Mouse (Mus musculus) kidney, embryonic 16.5 days (tissue): ENCODE results near the gene Ing4. TPM values are rescaled to one million over a fixed set of nuclear protein-coding genes. Genes with fewer than 3 reads are reported as not detected.
"Not testable (repeated sequence)": the region's sequence is repeated elsewhere in the genome, so short reads cannot be mapped to it uniquely, and the experiment has no call there.

Experiments
- ATAC-seq: fragments of 200-750 bp; cut with Nextera tagmentation; 2 replicates; pipeline ENCODE4 v1.8.0; 2017; ENCODE audit warnings: moderate TSS enrichment; ENCODE audit not compliant: low FRiP score, low TSS enrichment
- H3K27ac ChIP-seq: fragments of 300-500 bp; sonication (generic); 2 replicates; pipeline ENCODE4 v1.5.1; 2014; ENCODE audit warnings: low read length
- H3K27me3 ChIP-seq: fragments of 300-500 bp; sonication (generic); 2 replicates; pipeline ENCODE4 v1.6.1; 2014; ENCODE audit warnings: low read length, control low read depth, mixed read lengths; ENCODE audit not compliant: insufficient read depth
- H3K36me3 ChIP-seq: fragments of 300-500 bp; sonication (generic); 2 replicates; pipeline ENCODE4 v1.6.1; 2014; ENCODE audit warnings: low read length, control low read depth, mixed read lengths; ENCODE audit not compliant: insufficient read depth
- H3K4me1 ChIP-seq: fragments of 300-500 bp; sonication (generic); 2 replicates; pipeline ENCODE4 v1.6.1; 2014; ENCODE audit warnings: low read length, control low read depth, mixed read lengths; ENCODE audit not compliant: insufficient read depth
- H3K4me2 ChIP-seq: fragments of 300-500 bp; sonication (generic); replicated peaks from 2 replicates; pipeline ENCODE4 v1.6.1; 2014; ENCODE audit warnings: low read depth, low read length
- H3K4me3 ChIP-seq: fragments of 300-500 bp; sonication (generic); 2 replicates; pipeline ENCODE4 v1.5.1; 2014; ENCODE audit warnings: mild to moderate bottlenecking, low read length
- H3K9ac ChIP-seq: fragments of 300-500 bp; sonication (generic); replicated peaks from 2 replicates; pipeline ENCODE4 v1.6.1; 2014; ENCODE audit warnings: low read length
- H3K9me3 ChIP-seq: fragments of 300-500 bp; sonication (generic); 2 replicates; pipeline ENCODE4 v1.6.1; 2016; ENCODE audit warnings: low read length, control low read depth
- WGBS: fragments of 180-500 bp; shearing (Covaris S2); extraction: QIAGEN DNeasy Blood & Tissue Kit; methylation state at CpG from one replicate; pipeline ENCODE4 v1.1.7; 2014; 5-methylcytosine and 5-hydroxymethylcytosine counted together
- polyA plus RNA-seq: library from polyadenylated mRNA; unstranded; fragments of >200 nt; fragmentation: Nextera tagmentation; extraction: Ambion mirVana; gene quantifications from 2 replicates; pipeline ENCODE4 v1.2.1, GENCODE M21; 2015

Ing4 gene
- polyA plus RNA-seq, 1 experiment from 2014 or later = 152 TPM

DNA sequence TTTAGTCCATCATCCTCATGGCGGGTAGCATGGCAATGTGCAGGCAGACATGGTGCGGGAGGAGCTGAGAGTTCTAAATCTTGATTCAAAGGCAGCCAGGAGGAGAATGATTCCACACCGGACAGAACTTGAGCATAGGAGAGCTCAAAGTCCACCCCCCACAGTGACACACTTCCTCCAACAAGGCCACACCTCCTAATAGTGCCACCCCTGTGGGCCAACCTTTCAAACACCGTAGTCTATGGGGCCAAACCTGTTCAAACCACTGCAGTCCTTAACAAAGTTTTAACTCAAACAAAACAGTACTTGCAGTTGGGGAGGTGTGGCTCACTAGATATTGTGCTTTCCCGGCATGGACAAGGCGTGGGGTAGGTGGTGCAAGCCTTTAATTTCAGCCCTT lies 24.3 kb downstream of the Ing4 start:
- 0 out of 2 replicates have a peak, but pooled peaks cover 10% of the 10 kb centered on the region for H3K4me1 ChIP-seq
- H3K27me3 ChIP-seq = no peaks in the 10 kb centered on the region
- no peak for ATAC-seq
- H3K9ac ChIP-seq = no peak overlapping the region
- 80% methylated on average over 6 of the region's 6 CpGs for WGBS
- no peak overlapping the region for H3K27ac ChIP-seq
- no peaks in the 10 kb centered on the region for H3K9me3 ChIP-seq
- no peak overlapping the region for H3K4me3 ChIP-seq
- no peak overlapping the region for H3K4me2 ChIP-seq
- H3K36me3 ChIP-seq = no peaks in the 10 kb centered on the region

DNA sequence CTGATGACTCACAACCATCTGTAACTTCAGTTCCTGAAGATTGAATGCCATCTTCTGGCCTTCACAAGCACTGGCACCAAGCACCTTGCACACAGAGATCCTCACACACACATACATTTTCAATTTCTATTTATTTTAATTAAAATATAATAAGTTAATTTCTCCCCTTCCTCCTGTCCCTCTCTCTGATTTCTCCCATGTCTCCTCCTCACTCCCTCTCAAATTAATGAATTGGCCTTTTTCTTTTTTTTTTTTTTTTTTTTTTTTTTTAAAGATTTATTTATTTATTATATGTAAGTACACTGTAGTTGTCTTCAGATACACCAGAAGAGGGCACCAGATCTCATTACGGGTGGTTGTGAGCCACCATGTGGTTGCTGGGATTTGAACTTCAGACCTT lies 25.7 kb downstream of the Ing4 start:
- WGBS = no CpG with 5 or more reads among the region's 1 CpGs
- H3K4me1 ChIP-seq = 0 out of 2 replicates have a peak, but pooled peaks cover 10% of the 10 kb centered on the region
- not testable (repeated sequence) for H3K36me3 ChIP-seq, H3K4me2 ChIP-seq, ATAC-seq, H3K27ac ChIP-seq, H3K9me3 ChIP-seq, H3K9ac ChIP-seq, H3K27me3 ChIP-seq, H3K4me3 ChIP-seq

DNA sequence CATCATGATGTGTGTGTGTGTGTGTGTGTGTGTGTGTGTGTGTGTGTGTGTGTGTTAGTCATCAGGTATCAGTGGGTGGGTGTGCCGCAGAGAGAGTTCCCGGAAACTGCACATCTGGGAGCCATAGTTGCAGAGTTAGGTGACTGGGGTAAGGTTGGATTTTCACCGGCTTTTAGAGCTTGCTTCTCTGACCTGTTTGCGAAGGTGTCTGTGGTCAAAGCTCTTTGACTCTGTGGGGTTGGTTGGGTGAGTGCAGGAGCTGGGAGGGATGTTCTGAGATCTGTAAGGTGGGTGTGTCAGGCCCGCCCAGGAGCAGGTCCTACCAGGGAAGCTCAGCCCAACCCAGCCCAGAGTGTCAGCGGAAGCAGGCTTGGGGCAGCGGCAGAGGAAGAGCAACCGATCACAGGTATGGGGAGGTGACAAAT lies 28.0 kb downstream of the Ing4 start, which contains the start of gene Lpar5:
Lpar5 (plus strand) TSS at position 350 of the 425 bp plus-strand sequence.
- H3K4me1 ChIP-seq = 0 out of 2 replicates have a peak, but pooled peaks cover 4% of the 10 kb centered on the region
- H3K4me2 ChIP-seq = no peak within 1 kb of the TSS
- H3K27ac ChIP-seq = no peak within 1 kb of the TSS
- no peak within 1 kb of the TSS for H3K4me3 ChIP-seq
- H3K27me3 ChIP-seq = no peaks in the 10 kb centered on the region
- WGBS = 51% methylated on average over 8 of the region's 8 CpGs
- ATAC-seq = no peak
- no peak within 1 kb of the TSS for H3K9ac ChIP-seq
- no peaks in the 10 kb centered on the region for H3K9me3 ChIP-seq
- no peaks in the 10 kb centered on the region for H3K36me3 ChIP-seq

DNA sequence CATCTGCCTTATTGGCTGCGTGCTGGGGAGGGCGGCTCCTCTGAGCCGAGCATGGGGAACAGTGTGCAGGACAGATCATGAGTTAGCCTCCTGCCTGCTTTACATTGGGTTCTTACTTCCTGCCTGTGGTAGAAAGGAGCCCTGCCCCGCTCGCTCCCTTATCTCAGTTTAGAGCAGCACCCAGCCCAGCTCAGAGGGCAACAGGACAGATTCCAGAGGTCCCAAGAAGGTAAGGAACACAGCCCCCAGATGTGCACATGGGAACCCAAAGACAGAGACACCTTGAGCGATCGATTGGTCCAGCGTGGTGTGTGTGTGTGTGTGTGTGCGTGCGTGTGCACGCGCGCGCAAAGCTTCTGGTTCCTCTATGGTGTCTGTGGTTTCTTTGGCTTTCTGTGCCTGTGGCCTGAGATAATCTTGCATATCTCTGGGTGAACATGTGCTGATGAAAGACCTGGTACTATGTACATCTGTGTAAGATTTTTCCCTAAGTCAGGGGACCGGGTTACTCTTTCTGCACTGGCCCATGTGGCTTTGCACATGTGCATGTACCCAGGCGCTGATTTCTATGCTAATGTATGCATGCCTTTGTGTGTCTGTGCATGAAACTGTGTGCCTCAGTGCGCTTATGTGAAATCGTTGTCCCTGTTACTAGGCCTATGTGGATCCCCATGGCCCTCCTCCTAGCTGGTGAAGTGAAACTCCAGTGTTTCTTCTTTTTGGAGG lies 31.8 kb downstream of the Ing4 start:
- Histone ChIP-seq H3K4me2 (no peak overlapping the region), H3K9ac (no peak overlapping the region), H3K4me3 (no peak overlapping the region), H3K9me3 (no peaks in the 10 kb centered on the region), H3K4me1 (0 out of 2 replicates have a peak, but pooled peaks cover 4% of the 10 kb centered on the region), H3K36me3 (no peaks in the 10 kb centered on the region), H3K27me3 (no peaks in the 10 kb centered on the region), H3K27ac (no peak overlapping the region)
- ATAC-seq = peak; percentile 33; the same call in 1 of the 2 replicates
- WGBS = 88% methylated on average over 18 of the region's 18 CpGs

DNA sequence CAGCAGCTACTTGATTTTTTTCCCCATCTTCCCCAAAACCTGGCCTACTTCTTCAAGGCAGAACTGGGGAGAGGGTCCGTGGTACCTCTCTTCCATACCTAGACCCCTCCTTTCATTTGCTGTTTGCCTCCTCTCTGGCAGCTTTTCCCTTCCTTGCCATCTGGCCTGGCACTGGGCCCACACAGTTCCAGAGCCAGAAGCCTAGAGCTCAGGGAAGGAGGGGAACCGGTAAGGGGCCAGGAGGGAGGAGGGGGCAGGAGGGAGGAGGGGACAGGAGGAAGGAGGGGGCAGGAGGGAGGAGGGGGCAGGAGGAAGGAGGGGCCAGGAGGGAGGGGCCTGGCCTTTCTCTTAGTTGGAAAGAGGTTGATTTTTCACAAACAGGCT lies 32.3 kb downstream of the Ing4 start:
- H3K9ac ChIP-seq = no peak overlapping the region
- WGBS = 27% methylated on average over 2 of the region's 2 CpGs
- H3K4me2 ChIP-seq = no peak overlapping the region
- H3K27ac ChIP-seq = no peak overlapping the region
- H3K36me3 ChIP-seq = no peaks in the 10 kb centered on the region
- no peak overlapping the region for H3K4me3 ChIP-seq
- ATAC-seq = no peak
- H3K9me3 ChIP-seq = no peaks in the 10 kb centered on the region
- 0 out of 2 replicates have a peak, but pooled peaks cover 4% of the 10 kb centered on the region for H3K4me1 ChIP-seq
- no peaks in the 10 kb centered on the region for H3K27me3 ChIP-seq

DNA sequence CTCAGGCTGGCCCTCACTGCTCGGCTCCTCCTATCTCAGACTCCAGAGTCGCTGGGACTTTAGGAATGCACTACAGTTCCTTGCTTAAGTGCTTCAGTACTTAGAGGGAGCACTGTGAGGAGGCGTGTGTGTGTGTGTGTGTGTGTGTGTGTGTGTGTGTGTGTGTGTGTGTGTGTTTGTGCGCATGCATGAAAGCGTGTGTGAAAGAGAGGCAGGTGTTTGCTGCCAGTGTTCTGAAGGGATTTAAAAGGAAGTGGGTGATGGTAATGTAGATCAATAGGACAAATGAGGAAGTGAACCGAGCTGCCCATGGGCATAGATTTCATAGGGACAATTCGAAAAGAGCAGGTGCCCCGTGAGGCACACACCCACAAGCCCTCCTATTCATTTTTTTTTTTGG lies 34.3 kb downstream of the Ing4 start:
- Histone ChIP-seq H3K9ac (no peak overlapping the region), H3K4me3 (no peak overlapping the region), H3K4me2 (no peak overlapping the region), H3K27ac (no peak overlapping the region), H3K27me3 (no peaks in the 10 kb centered on the region), H3K9me3 (no peaks in the 10 kb centered on the region), H3K4me1 (0 out of 2 replicates have a peak, but pooled peaks cover 4% of the 10 kb centered on the region), H3K36me3 (no peaks in the 10 kb centered on the region)
- 77% methylated on average over 8 of the region's 8 CpGs for WGBS
- ATAC-seq = no peak

DNA sequence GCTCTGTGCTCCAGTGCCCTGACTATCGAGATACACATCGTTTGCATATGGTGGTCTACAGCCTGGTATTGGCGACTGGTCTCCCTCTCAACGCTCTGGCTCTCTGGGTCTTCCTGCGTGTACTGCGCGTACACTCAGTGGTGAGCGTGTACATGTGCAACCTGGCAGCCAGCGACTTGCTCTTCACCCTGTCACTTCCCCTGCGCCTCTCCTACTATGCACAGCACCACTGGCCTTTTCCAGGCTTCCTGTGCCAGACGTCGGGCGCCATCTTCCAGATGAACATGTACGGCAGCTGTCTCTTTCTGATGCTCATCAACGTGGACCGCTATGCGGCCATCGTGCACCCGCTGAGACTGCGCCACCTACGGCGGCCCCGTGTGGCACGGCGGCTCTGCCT lies 41.8 kb downstream of the Ing4 start:
- peak; percentile 3; the same call in 1 of the 2 replicates for ATAC-seq
- no peaks in the 10 kb centered on the region for H3K36me3 ChIP-seq
- no peaks in the 10 kb centered on the region for H3K27me3 ChIP-seq
- peak overlapping the region; percentile 8; the same call in 1 of the 2 replicates for H3K27ac ChIP-seq
- H3K4me3 ChIP-seq = peak overlapping the region; percentile 41
- peak overlapping the region; percentile 66 for H3K4me2 ChIP-seq
- H3K4me1 ChIP-seq = 0 out of 2 replicates have a peak, but pooled peaks cover 11% of the 10 kb centered on the region
- WGBS = 21% methylated on average over 25 of the region's 25 CpGs
- H3K9ac ChIP-seq = peak overlapping the region; percentile 51
- no peaks in the 10 kb centered on the region for H3K9me3 ChIP-seq

DNA sequence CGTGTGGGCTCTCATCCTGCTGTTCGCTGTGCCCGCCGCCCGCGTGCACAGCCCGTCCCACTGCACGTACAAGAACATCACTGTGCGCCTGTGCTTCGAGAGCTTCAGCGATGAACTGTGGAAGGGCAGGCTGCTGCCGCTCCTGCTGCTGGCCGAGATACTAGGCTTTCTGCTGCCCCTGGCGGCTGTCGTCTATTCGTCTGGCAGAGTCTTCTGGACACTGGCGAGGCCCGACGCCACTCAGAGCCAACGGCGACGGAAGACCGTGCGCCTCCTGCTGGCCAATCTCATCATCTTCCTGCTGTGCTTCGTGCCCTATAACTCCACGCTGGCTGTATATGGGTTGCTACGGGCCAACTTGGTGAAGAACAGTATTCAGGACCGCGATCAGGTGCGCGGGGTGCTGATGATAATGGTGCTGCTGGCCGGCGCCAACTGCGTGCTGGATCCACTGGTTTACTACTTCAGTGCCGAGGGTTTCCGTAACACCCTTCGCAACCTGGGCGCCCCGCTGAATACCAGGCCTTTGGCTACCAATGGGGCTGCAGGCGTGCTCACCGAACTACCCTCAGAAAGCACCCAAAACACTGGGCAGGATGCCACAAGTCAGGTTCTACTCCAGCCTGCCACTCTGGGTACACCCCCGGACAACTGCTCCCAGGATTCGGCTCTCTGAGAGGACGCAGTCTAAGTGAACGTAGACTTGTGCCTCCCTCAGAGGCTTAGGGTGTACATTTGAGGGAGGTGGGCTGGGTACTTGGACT lies 42.4 kb downstream of the Ing4 start:
- no peaks in the 10 kb centered on the region for H3K27me3 ChIP-seq
- H3K4me2 ChIP-seq = peak overlapping the region; percentile 66
- peak overlapping the region; percentile 41 for H3K4me3 ChIP-seq
- H3K9ac ChIP-seq = peak overlapping the region; percentile 51
- 0 out of 2 replicates have a peak, but pooled peaks cover 11% of the 10 kb centered on the region for H3K4me1 ChIP-seq
- peak; percentile 90 for ATAC-seq
- H3K27ac ChIP-seq = peak overlapping the region; percentile 8; the same call in 1 of the 2 replicates
- 23% methylated on average over 45 of the region's 45 CpGs for WGBS
- no peaks in the 10 kb centered on the region for H3K9me3 ChIP-seq
- no peaks in the 10 kb centered on the region for H3K36me3 ChIP-seq

DNA sequence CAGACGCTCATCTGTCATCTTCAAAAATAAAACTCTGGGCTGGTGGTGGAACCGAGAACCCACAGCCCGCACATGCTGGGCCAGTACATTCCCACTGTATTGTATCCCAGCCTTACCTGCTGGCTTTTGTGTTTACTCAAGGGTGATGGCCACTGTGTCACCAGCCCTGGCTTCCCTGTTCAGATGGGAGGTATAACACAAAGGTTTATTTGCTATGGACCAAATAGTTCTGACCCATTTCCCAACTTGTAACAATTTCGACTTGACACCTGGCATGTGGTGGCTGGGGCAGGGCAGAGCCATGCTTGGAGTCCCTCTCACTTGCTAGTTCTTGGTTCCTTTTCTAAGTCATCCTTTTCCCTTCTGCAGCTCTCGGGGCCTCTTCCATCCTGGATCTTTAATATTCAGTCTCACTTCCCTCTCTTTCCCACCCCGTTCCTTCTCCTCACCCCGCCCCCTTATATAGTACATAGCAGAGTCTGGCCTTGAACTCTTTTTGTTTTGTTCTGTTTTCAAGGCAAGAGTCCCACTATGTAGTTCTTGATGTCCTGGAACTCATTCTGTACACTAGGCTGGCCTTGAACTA lies 43.3 kb downstream of the Ing4 start:
- ATAC-seq = no peak
- WGBS = 84% methylated on average over 7 of the region's 7 CpGs
- H3K27ac ChIP-seq = no peak overlapping the region
- H3K36me3 ChIP-seq = no peaks in the 10 kb centered on the region
- no peaks in the 10 kb centered on the region for H3K27me3 ChIP-seq
- H3K4me3 ChIP-seq = no peak overlapping the region
- H3K4me2 ChIP-seq = no peak overlapping the region
- no peaks in the 10 kb centered on the region for H3K9me3 ChIP-seq
- 0 out of 2 replicates have a peak, but pooled peaks cover 11% of the 10 kb centered on the region for H3K4me1 ChIP-seq
- H3K9ac ChIP-seq = no peak overlapping the region
